Mouse (Mus musculus) stomach, postnatal 0 days (tissue): ENCODE data around the gene Dock4.

Experiments used
- CTCF ChIP-seq: IDR thresholded peaks from 2 replicates; pipeline ENCODE4 v1.5.1; 2016; ENCODE audit warnings: antibody characterized with exemption, low read depth, mild to moderate bottlenecking, moderate library complexity
- EP300 ChIP-seq: optimal IDR thresholded peaks from 2 replicates; pipeline ENCODE3; 2016; ENCODE audit warnings: antibody characterized with exemption

- TF ChIP-seq CTCF (no peak), EP300 (no peak)
These were observed 261.4 kb downstream of the Dock4 start for GRCm38 (mm10) chr12:40707108-40707507.
